Mouse (Mus musculus): Measurements from ENCODE around the gene Dlg2. TPM values are rescaled to one million over a fixed set of nuclear protein-coding genes. Genes with fewer than 3 reads are reported as not detected.

Dlg2 gene
- polyA plus RNA-seq, 1 experiment from 2014 or later = 14.2 TPM

- no peak overlapping the region for H3K9ac ChIP-seq
- ATAC-seq (ENCODE audit: insufficient number of reproducible peaks, low FRiP score) = no peak
- H3K4me1 ChIP-seq (replicated peaks) = no peaks in the 10 kb centered on the region
- H3K4me3 ChIP-seq = no peak overlapping the region
- WGBS = 72% methylated on average over 3 of the region's 3 CpGs
- H3K9me3 ChIP-seq (replicated peaks) = no peaks in the 10 kb centered on the region
- no peak overlapping the region for H3K27ac ChIP-seq (ENCODE audit: poor library complexity, severe bottlenecking)
- H3K36me3 ChIP-seq = no peaks in the 10 kb centered on the region
- H3K4me2 ChIP-seq = no peak overlapping the region
- H3K27me3 ChIP-seq (replicated peaks) = no peaks in the 10 kb centered on the region
These were observed 1309.4 kb downstream of the Dlg2 start for GRCm38 (mm10) chr7:91785871-91786270.

GRCm38 (mm10) chr7:91790949-91791564 is 1314.6 kb downstream of the Dlg2 start:
- WGBS = 69% methylated on average over 4 of the region's 4 CpGs
- no peak overlapping the region for H3K4me3 ChIP-seq
- no peak for ATAC-seq (ENCODE audit: insufficient number of reproducible peaks, low FRiP score)

GRCm38 (mm10) chr7:91806632-91807031 is 1330.2 kb downstream of the Dlg2 start:
- H3K4me2 ChIP-seq = no peak overlapping the region
- no peak overlapping the region for H3K4me3 ChIP-seq
- WGBS = 62% methylated on average over 4 of the region's 4 CpGs
- ATAC-seq (ENCODE audit: insufficient number of reproducible peaks, low FRiP score) = no peak
- H3K9ac ChIP-seq = no peak overlapping the region
- H3K36me3 ChIP-seq = no peaks in the 10 kb centered on the region
- no peak overlapping the region for H3K27ac ChIP-seq (ENCODE audit: poor library complexity, severe bottlenecking)
- no peaks in the 10 kb centered on the region for H3K4me1 ChIP-seq (replicated peaks)
- H3K27me3 ChIP-seq (replicated peaks) = no peaks in the 10 kb centered on the region
- H3K9me3 ChIP-seq (replicated peaks) = no peaks in the 10 kb centered on the region

More at GRCm38 (mm10) chr7:91790949-91791564, 1314.6 kb downstream of the Dlg2 start:
- Histone ChIP-seq H3K9me3 (replicated peaks) (no peaks in the 10 kb centered on the region), H3K27ac (ENCODE audit: poor library complexity, severe bottlenecking) (no peak overlapping the region), H3K36me3 (no peaks in the 10 kb centered on the region), H3K4me1 (replicated peaks) (no peaks in the 10 kb centered on the region), H3K9ac (no peak overlapping the region), H3K27me3 (replicated peaks) (no peaks in the 10 kb centered on the region), H3K4me2 (no peak overlapping the region)

- no peak overlapping the region for H3K4me3 ChIP-seq
- H3K9me3 ChIP-seq (replicated peaks) = no peaks in the 10 kb centered on the region
- no peaks in the 10 kb centered on the region for H3K27me3 ChIP-seq (replicated peaks)
- H3K27ac ChIP-seq (ENCODE audit: poor library complexity, severe bottlenecking) = no peak overlapping the region
- WGBS = 63% methylated on average over 2 of the region's 2 CpGs
- H3K4me1 ChIP-seq (replicated peaks) = no peaks in the 10 kb centered on the region
- no peak overlapping the region for H3K9ac ChIP-seq
- no peak overlapping the region for H3K4me2 ChIP-seq
- no peaks in the 10 kb centered on the region for H3K36me3 ChIP-seq
- no peak for ATAC-seq (ENCODE audit: insufficient number of reproducible peaks, low FRiP score)
These were observed 1334.3 kb downstream of the Dlg2 start for GRCm38 (mm10) chr7:91810774-91811173.

GRCm38 (mm10) chr7:91818004-91818403 is 1341.5 kb downstream of the Dlg2 start:
- no peaks in the 10 kb centered on the region for H3K4me1 ChIP-seq (replicated peaks)
- no peak for ATAC-seq (ENCODE audit: insufficient number of reproducible peaks, low FRiP score)

GRCm38 (mm10) chr7:91832207-91832606 is 1355.7 kb downstream of the Dlg2 start:
- Histone ChIP-seq H3K27ac (ENCODE audit: poor library complexity, severe bottlenecking) (no peak overlapping the region), H3K9ac (no peak overlapping the region), H3K4me1 (replicated peaks) (no peaks in the 10 kb centered on the region), H3K27me3 (replicated peaks) (no peaks in the 10 kb centered on the region), H3K4me2 (no peak overlapping the region), H3K9me3 (replicated peaks) (no peaks in the 10 kb centered on the region), H3K4me3 (no peak overlapping the region), H3K36me3 (no peaks in the 10 kb centered on the region)
- 67% methylated on average over 5 of the region's 5 CpGs for WGBS
- no peak for ATAC-seq (ENCODE audit: insufficient number of reproducible peaks, low FRiP score)

More at GRCm38 (mm10) chr7:91818004-91818403, 1341.5 kb downstream of the Dlg2 start:
- Histone ChIP-seq H3K4me2 (no peak overlapping the region), H3K9ac (no peak overlapping the region), H3K9me3 (replicated peaks) (no peaks in the 10 kb centered on the region), H3K4me3 (no peak overlapping the region), H3K27me3 (replicated peaks) (no peaks in the 10 kb centered on the region), H3K27ac (ENCODE audit: poor library complexity, severe bottlenecking) (no peak overlapping the region), H3K36me3 (no peaks in the 10 kb centered on the region)
- 57% methylated on average over 1 of the region's 1 CpGs for WGBS

- ATAC-seq (ENCODE audit: insufficient number of reproducible peaks, low FRiP score) = no peak
- H3K4me3 ChIP-seq = no peak overlapping the region
These were observed 1369.3 kb downstream of the Dlg2 start for GRCm38 (mm10) chr7:91845723-91846122.

GRCm38 (mm10) chr7:91849364-91849763 is 1372.9 kb downstream of the Dlg2 start:
- ATAC-seq (ENCODE audit: insufficient number of reproducible peaks, low FRiP score) = no peak

More at GRCm38 (mm10) chr7:91845723-91846122, 1369.3 kb downstream of the Dlg2 start:
- H3K36me3 ChIP-seq = no peaks in the 10 kb centered on the region
- no peak overlapping the region for H3K27ac ChIP-seq (ENCODE audit: poor library complexity, severe bottlenecking)
- 11% methylated on average over 1 of the region's 1 CpGs for WGBS
- H3K4me1 ChIP-seq (replicated peaks) = no peaks in the 10 kb centered on the region
- no peak overlapping the region for H3K9ac ChIP-seq
- no peak overlapping the region for H3K4me2 ChIP-seq
- no peaks in the 10 kb centered on the region for H3K9me3 ChIP-seq (replicated peaks)
- H3K27me3 ChIP-seq (replicated peaks) = no peaks in the 10 kb centered on the region

GRCm38 (mm10) chr7:91853653-91854052 is 1377.2 kb downstream of the Dlg2 start:
- Histone ChIP-seq H3K4me1 (replicated peaks) (no peaks in the 10 kb centered on the region), H3K36me3 (no peaks in the 10 kb centered on the region), H3K9me3 (replicated peaks) (no peaks in the 10 kb centered on the region), H3K4me2 (no peak overlapping the region), H3K4me3 (no peak overlapping the region), H3K27me3 (replicated peaks) (no peaks in the 10 kb centered on the region), H3K9ac (no peak overlapping the region), H3K27ac (ENCODE audit: poor library complexity, severe bottlenecking) (no peak overlapping the region)
- 54% methylated on average over 4 of the region's 4 CpGs for WGBS
- ATAC-seq (ENCODE audit: insufficient number of reproducible peaks, low FRiP score) = no peak

More at GRCm38 (mm10) chr7:91849364-91849763, 1372.9 kb downstream of the Dlg2 start:
- Histone ChIP-seq H3K4me3 (no peak overlapping the region), H3K4me1 (replicated peaks) (no peaks in the 10 kb centered on the region), H3K9me3 (replicated peaks) (no peaks in the 10 kb centered on the region), H3K36me3 (no peaks in the 10 kb centered on the region), H3K27me3 (replicated peaks) (no peaks in the 10 kb centered on the region), H3K4me2 (no peak overlapping the region), H3K27ac (ENCODE audit: poor library complexity, severe bottlenecking) (no peak overlapping the region), H3K9ac (no peak overlapping the region)

- no peak overlapping the region for H3K27ac ChIP-seq (ENCODE audit: poor library complexity, severe bottlenecking)
- no peak for ATAC-seq (ENCODE audit: insufficient number of reproducible peaks, low FRiP score)
- no peaks in the 10 kb centered on the region for H3K27me3 ChIP-seq (replicated peaks)
- WGBS = 80% methylated on average over 2 of the region's 2 CpGs
- no peaks in the 10 kb centered on the region for H3K36me3 ChIP-seq
- no peaks in the 10 kb centered on the region for H3K4me1 ChIP-seq (replicated peaks)
- H3K4me2 ChIP-seq = no peak overlapping the region
- no peak overlapping the region for H3K9ac ChIP-seq
- H3K9me3 ChIP-seq (replicated peaks) = no peaks in the 10 kb centered on the region
- no peak overlapping the region for H3K4me3 ChIP-seq
These were observed 1380.5 kb downstream of the Dlg2 start for GRCm38 (mm10) chr7:91856931-91857330.

- Histone ChIP-seq H3K27me3 (replicated peaks) (no peaks in the 10 kb centered on the region), H3K4me1 (replicated peaks) (no peaks in the 10 kb centered on the region), H3K27ac (ENCODE audit: poor library complexity, severe bottlenecking) (no peak overlapping the region), H3K4me2 (no peak overlapping the region), H3K4me3 (no peak overlapping the region), H3K36me3 (no peaks in the 10 kb centered on the region), H3K9ac (no peak overlapping the region), H3K9me3 (replicated peaks) (no peaks in the 10 kb centered on the region)
- no peak for ATAC-seq (ENCODE audit: insufficient number of reproducible peaks, low FRiP score)
- 75% methylated on average over 5 of the region's 5 CpGs for WGBS
These were observed 1386.5 kb downstream of the Dlg2 start for GRCm38 (mm10) chr7:91862806-91863531.
